ENCODE assay signal across 30 mouse cellular contexts in the genomic region with DNA sequence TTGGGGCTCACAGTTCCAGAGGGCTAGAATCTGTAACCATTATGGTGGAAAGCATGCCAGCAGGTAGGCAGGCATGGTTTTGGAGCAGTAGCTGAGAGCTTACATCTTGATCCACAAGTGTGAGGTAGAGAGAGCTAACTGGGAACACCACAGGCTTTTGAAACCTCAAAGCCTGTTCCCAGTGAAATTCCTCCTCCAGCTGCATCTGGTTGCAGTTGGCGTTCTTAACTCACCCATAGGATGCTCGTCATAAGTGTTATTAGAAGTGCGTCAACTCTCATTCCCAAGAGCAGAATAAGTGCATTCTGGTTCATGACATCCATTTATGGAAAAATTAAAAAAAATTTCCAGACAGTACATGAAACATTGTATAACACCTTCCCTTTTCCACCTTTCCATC. TPM values are rescaled to one million over a fixed set of nuclear protein-coding genes. Genes with fewer than 3 reads are reported as not detected.
"Had no signal": no experiment of that assay in that cellular context is flagged by ENCODE, and none has a peak within 500 bp of the region (broad histone marks: within the 10 kb centered on the region; RNA-seq: fewer than 3 reads in every experiment).

No protein-coding gene starts in this region.

- H3K27ac ChIP-seq: embryonic facial prominence, embryonic 10.5 days; embryonic facial prominence, embryonic 12.5 days; embryonic facial prominence, embryonic 13.5 days; embryonic facial prominence, embryonic 15.5 days; forebrain, embryonic 10.5 days; forebrain, embryonic 12.5 days; forebrain, embryonic 13.5 days; forebrain, embryonic 15.5 days; gastrocnemius, adult 2 months; heart, adult 2 months; heart, embryonic 10.5 days had no signal

- H3K9me3 ChIP-seq: embryonic facial prominence, embryonic 10.5 days; embryonic facial prominence, embryonic 12.5 days; embryonic facial prominence, embryonic 13.5 days; embryonic facial prominence, embryonic 15.5 days; forebrain, embryonic 10.5 days; forebrain, embryonic 12.5 days; forebrain, embryonic 13.5 days; forebrain, embryonic 15.5 days; heart, embryonic 10.5 days; heart, embryonic 12.5 days had no signal

- DNase-seq: cerebellum, adult 9-11 months; cerebellum, postnatal 10 days; cerebellum, postnatal 14 days; cerebellum, postnatal 25 days; cerebellum, postnatal 36 days; embryo, embryonic 11 days; forebrain, postnatal 0 days; gastrocnemius, adult 2 months; gastrocnemius, postnatal 10 days; gastrocnemius, postnatal 14 days; gastrocnemius, postnatal 25 days; gastrocnemius, postnatal 36 days; heart, adult 11 months; heart, adult 18-20 months; heart, adult 2 months had no signal

- H3K36me3 ChIP-seq: embryonic facial prominence, embryonic 10.5 days; embryonic facial prominence, embryonic 12.5 days; embryonic facial prominence, embryonic 13.5 days; embryonic facial prominence, embryonic 15.5 days; forebrain, embryonic 10.5 days; forebrain, embryonic 12.5 days; forebrain, embryonic 15.5 days; heart, embryonic 10.5 days; heart, embryonic 12.5 days had no signal

- H3K27me3 ChIP-seq: embryonic facial prominence, embryonic 13.5 days; embryonic facial prominence, embryonic 15.5 days; forebrain, embryonic 12.5 days; forebrain, embryonic 13.5 days; forebrain, embryonic 15.5 days; heart, embryonic 12.5 days had no signal

- H3K4me1 ChIP-seq: embryonic facial prominence, embryonic 13.5 days; embryonic facial prominence, embryonic 15.5 days; forebrain, embryonic 12.5 days; forebrain, embryonic 13.5 days; forebrain, embryonic 15.5 days; heart, embryonic 12.5 days had no signal

- H3K4me2 ChIP-seq: embryonic facial prominence, embryonic 12.5 days; embryonic facial prominence, embryonic 13.5 days; embryonic facial prominence, embryonic 15.5 days; forebrain, embryonic 12.5 days; forebrain, embryonic 13.5 days; forebrain, embryonic 15.5 days; heart, embryonic 11.5 days; heart, embryonic 12.5 days had no signal

- ATAC-seq: forebrain, embryonic 13.5 days; forebrain, embryonic 14.5 days; forebrain, embryonic 15.5 days; forebrain, embryonic 16.5 days; forebrain, postnatal 0 days had no signal

- H3K4me3 ChIP-seq: embryonic facial prominence, embryonic 10.5 days; embryonic facial prominence, embryonic 12.5 days; embryonic facial prominence, embryonic 13.5 days; embryonic facial prominence, embryonic 15.5 days; erythroblast, embryonic 14.5 days; forebrain, embryonic 10.5 days; forebrain, embryonic 12.5 days; forebrain, embryonic 13.5 days; forebrain, embryonic 15.5 days; gastrocnemius, adult 2 months; heart, adult 2 months; heart, embryonic 10.5 days; heart, embryonic 12.5 days had no signal

- H3K9ac ChIP-seq: embryonic facial prominence, embryonic 12.5 days; embryonic facial prominence, embryonic 13.5 days; embryonic facial prominence, embryonic 15.5 days; forebrain, embryonic 12.5 days; forebrain, embryonic 13.5 days; forebrain, embryonic 15.5 days; forebrain, postnatal 0 days; heart, embryonic 12.5 days had no signal

RNA-seq across cellular contexts. Expression of a gene that starts 38.2 kb away (rescaled TPM):
- polyA plus RNA-seq: erythroblast, embryonic 14.5 days had no signal

RNA-seq across cellular contexts. Expression of a gene that starts 54.6 kb away (rescaled TPM):
- polyA plus RNA-seq: embryonic facial prominence, embryonic 11.5 days; erythroblast, embryonic 14.5 days; forebrain, embryonic 14.5 days had no signal
